8 mouse cellular contexts compared by ENCODE assay signal in genomic region chr5:101365364-101365763, GRCm38 (mm10).
DNase-seq lines count a peak whose midpoint lies in the region; ATAC-seq lines count a peak whose summit lies in the region.

No protein-coding gene starts in this region.

- ATAC-seq in erythroid progenitor cell, adult 5-6 weeks (replicated peaks; ENCODE audit: low FRiP score, poor library complexity, severe bottlenecking): no peak

- DNase-seq in 3134 (ENCODE audit: extremely low read depth, insufficient read length, low spot score): peak; percentile 9
- DNase-seq in adrenal gland, adult 2 months: peak; percentile 16
- DNase-seq in embryo, embryonic 11.5 days (ENCODE audit: low read depth, low spot score): peak; percentile 47
- peak; percentile 63 for DNase-seq in heart, postnatal 4 days
- DNase-seq in layer of hippocampus, adult 9-10 months (ENCODE audit: low spot score): peak; percentile 16
- DNase-seq in lung, postnatal 36 days: peak; percentile 22
- peak; percentile 7 to 24 for DNase-seq in right cerebral cortex, postnatal 36 days (ENCODE audit: low spot score in 2 of 2)

Comparison
In these comparisons a context has a peak if more than half of its experiments do, and no peak if none do; other contexts are left out.
1. DNase-seq: peak in every context shown above with its lines; median percentile 63 in heart, postnatal 4 days; 47 in embryo, embryonic 11.5 days; 22 in lung, postnatal 36 days; 16 in adrenal gland, adult 2 months; 16 in layer of hippocampus, adult 9-10 months; 16 in right cerebral cortex, postnatal 36 days; 9 in 3134.